Mouse (Mus musculus) forebrain, embryonic 11.5 days (tissue): Measurements from ENCODE around the gene Fam133b. TPM values are rescaled to one million over a fixed set of nuclear protein-coding genes. Genes with fewer than 3 reads are reported as not detected.
"Not testable (repeated sequence)": the region's sequence is repeated elsewhere in the genome, so short reads cannot be mapped to it uniquely, and the experiment has no call there.

Experiments
- ATAC-seq: fragments of 200-750 bp; cut with Nextera tagmentation; replicated peaks from 2 replicates; pipeline ENCODE4 v1.8.0; 2017; ENCODE audit warnings: moderate TSS enrichment; ENCODE audit not compliant: low FRiP score
- DNase-seq: peaks from one replicate; pipeline ENCODE4 v3.0.0-alpha.2; 2017; ENCODE audit warnings: low spot score
- H3K27ac ChIP-seq: fragments of 300-500 bp; sonication (generic); 2 replicates; pipeline ENCODE4 v1.5.1; 2014; ENCODE audit warnings: low read depth, low read length
- H3K27me3 ChIP-seq: fragments of 300-500 bp; sonication (generic); 2 replicates; pipeline ENCODE4 v1.6.1; 2014; ENCODE audit warnings: mild to moderate bottlenecking, low read length, mixed read lengths; ENCODE audit not compliant: control insufficient read depth, insufficient read depth
- H3K36me3 ChIP-seq: fragments of 300-500 bp; sonication (generic); 2 replicates; pipeline ENCODE4 v1.6.1; 2014; ENCODE audit warnings: mild to moderate bottlenecking, low read length, moderate library complexity, mixed read lengths; ENCODE audit not compliant: control insufficient read depth, insufficient read depth
- H3K4me1 ChIP-seq: fragments of 300-500 bp; sonication (generic); replicated peaks from 2 replicates; pipeline ENCODE4 v1.6.1; 2014; ENCODE audit warnings: low read length, mixed read lengths; ENCODE audit not compliant: control insufficient read depth, insufficient read depth
- H3K4me2 ChIP-seq: fragments of 300-500 bp; sonication (generic); 2 replicates; pipeline ENCODE4 v1.6.1; 2014; ENCODE audit warnings: low read depth, mild to moderate bottlenecking, low read length, moderate library complexity, mixed read lengths; ENCODE audit not compliant: severe bottlenecking
- H3K4me3 ChIP-seq: fragments of 300-500 bp; sonication (generic); 2 replicates; pipeline ENCODE4 v1.5.1; 2014; ENCODE audit warnings: low read depth, low read length
- H3K9ac ChIP-seq: fragments of 300-500 bp; sonication (generic); 2 replicates; pipeline ENCODE4 v1.6.1; 2014; ENCODE audit warnings: low read length
- H3K9me3 ChIP-seq: fragments of 300-500 bp; sonication (generic); 2 replicates; pipeline ENCODE4 v1.6.1; 2016; ENCODE audit warnings: low read length, mixed read lengths; ENCODE audit not compliant: control insufficient read depth
- WGBS: fragments of 180-500 bp; shearing (Covaris S2); extraction: QIAGEN DNeasy Blood & Tissue Kit; methylation state at CpG from one replicate; pipeline ENCODE4 v1.1.7; 2014; 5-methylcytosine and 5-hydroxymethylcytosine counted together
- polyA plus RNA-seq: library from polyadenylated mRNA; unstranded; fragments of >200 nt; fragmentation: Nextera tagmentation; extraction: Ambion mirVana; gene quantifications from 2 replicates; pipeline ENCODE4 v1.2.1, GENCODE M21; 2014

Fam133b gene
- polyA plus RNA-seq, 1 experiment from 2014 or later: 43.7 TPM

DNA sequence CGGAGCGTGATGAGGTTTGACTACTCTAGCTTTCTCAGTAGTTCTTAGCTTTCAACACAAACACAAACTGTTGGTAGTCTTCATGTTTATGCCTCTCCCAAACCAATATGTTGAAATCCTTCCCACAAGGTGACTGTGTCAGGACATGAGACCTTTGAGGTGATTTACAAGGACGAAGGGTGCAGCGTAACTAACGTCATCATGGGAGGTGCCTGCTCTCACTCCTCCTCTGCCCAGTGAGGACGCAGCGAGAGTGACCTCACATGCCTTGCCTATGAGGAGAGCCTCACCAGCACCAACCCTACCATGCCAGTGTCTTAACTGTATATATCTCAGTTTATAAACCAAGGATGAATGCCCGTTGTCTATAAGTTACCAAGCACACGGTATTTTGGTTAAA, 63.5 kb downstream of the Fam133b start:
- H3K4me2 ChIP-seq: no peak overlapping the region
- no peak for ATAC-seq
- 95% methylated on average over 9 of the region's 9 CpGs for WGBS

DNA sequence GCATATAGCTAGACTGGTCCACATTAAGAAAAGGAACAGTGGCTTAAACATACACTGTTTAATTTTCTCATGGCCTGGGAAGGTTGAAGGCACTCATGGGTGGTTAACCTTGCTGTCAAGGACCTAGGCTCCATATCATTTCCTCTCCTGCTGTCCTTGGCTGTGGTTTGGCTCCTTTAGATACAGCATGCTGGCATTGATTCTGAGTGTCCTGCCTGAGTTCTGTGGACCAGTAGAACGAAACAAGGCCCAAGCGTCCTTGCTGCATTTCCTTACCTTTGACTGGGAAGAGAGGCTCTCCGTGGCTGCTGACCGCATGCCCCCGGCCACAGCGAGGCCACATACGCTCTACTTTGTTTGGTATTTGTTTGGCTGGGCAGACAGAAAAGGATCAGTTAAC, 65.6 kb downstream of the Fam133b start:
- Histone ChIP-seq H3K9me3 (no peaks in the 10 kb centered on the region), H3K9ac (no peak overlapping the region), H3K4me2 (no peak overlapping the region), H3K36me3 (no peaks in the 10 kb centered on the region; the same call in 1 of the 2 replicates), H3K27ac (no peak overlapping the region), H3K27me3 (no peaks in the 10 kb centered on the region), H3K4me1 (no peaks in the 10 kb centered on the region), H3K4me3 (no peak overlapping the region)
- ATAC-seq (no peak), DNase-seq (no peak)
- WGBS: 92% methylated on average over 7 of the region's 7 CpGs

More for the DNA sequence above, 63.5 kb downstream of the Fam133b start:
- H3K9me3 ChIP-seq: no peaks in the 10 kb centered on the region
- no peaks in the 10 kb centered on the region; the same call in 1 of the 2 replicates for H3K36me3 ChIP-seq
- H3K27ac ChIP-seq: no peak overlapping the region
- H3K9ac ChIP-seq: no peak overlapping the region
- no peak for DNase-seq
- no peaks in the 10 kb centered on the region for H3K27me3 ChIP-seq
- H3K4me1 ChIP-seq: no peaks in the 10 kb centered on the region
- no peak overlapping the region for H3K4me3 ChIP-seq

DNA sequence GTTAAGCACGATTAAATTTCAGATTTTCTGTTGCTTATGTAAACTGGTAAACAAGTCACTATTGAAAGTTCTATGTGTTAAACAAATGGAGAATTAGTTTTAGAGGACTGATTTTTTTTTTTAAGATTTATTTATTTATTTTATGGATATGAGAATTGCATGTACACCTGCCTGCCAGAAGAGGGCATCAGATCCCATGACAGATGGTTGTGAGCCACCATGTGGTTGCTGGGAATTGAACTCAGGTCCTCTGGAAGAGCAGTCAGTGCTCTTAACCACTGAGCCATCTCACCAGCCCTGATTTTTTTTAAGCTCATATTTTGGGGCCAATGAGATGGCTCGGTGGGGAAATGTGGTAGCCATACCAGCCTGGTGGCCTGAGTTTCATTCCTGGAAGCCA, 68.2 kb downstream of the Fam133b start:
- H3K9me3 ChIP-seq, DNase-seq, ATAC-seq, H3K4me3 ChIP-seq, H3K4me2 ChIP-seq, H3K9ac ChIP-seq, H3K27ac ChIP-seq, H3K4me1 ChIP-seq, H3K36me3 ChIP-seq, H3K27me3 ChIP-seq: not testable (repeated sequence)
- 94% methylated on average over 2 of the region's 2 CpGs for WGBS

Other genes starting within 250 kb of the Fam133b start
- 21.3 and 24.5 TPM in 2 replicates for gene Cdk6, start 202.3 kb upstream of the Fam133b start, polyA plus RNA-seq
- 3.9 and 4.9 TPM in 2 replicates for gene 1700109H08Rik, start 27.7 kb downstream of the Fam133b start, polyA plus RNA-seq
- 14.0 and 16.6 TPM in 2 replicates for gene Pex1, start 52.2 kb downstream of the Fam133b start, polyA plus RNA-seq
- gene Rbm48, start 52.8 kb downstream of the Fam133b start, polyA plus RNA-seq: 14.3 and 15.9 TPM in 2 replicates
- not detected in 2 replicates for gene Tmbim7, start 107.3 kb downstream of the Fam133b start, polyA plus RNA-seq
- 75.4 and 79.5 TPM in 2 replicates for gene Gatad1, start 113.4 kb downstream of the Fam133b start, polyA plus RNA-seq